Mouse (Mus musculus): ENCODE measurements at regions not wholly inside any gene's neighbourhood (a gene's known extent, or its start where the extent isn't known, plus 50 kb on each side); places are given as distances from the start of the nearest gene placed in this dataset.

GRCm38 (mm10) chr10:92367126-92367525 lies 355.1 kb downstream of the Nedd1 start:
- H3K9me3 ChIP-seq, result no peaks in the 10 kb centered on the region
- H3K9ac ChIP-seq, result no peak overlapping the region
- no peaks in the 10 kb centered on the region for H3K4me1 ChIP-seq
- H3K36me3 ChIP-seq, result no peaks in the 10 kb centered on the region
- no peak for ATAC-seq (ENCODE audit: low FRiP score, low read depth)
- 82% methylated on average over 8 of the region's 8 CpGs for WGBS
- no peak overlapping the region for H3K4me3 ChIP-seq
- no peak overlapping the region for H3K27ac ChIP-seq
- H3K27me3 ChIP-seq, result no peaks in the 10 kb centered on the region
- H3K4me2 ChIP-seq (replicated peaks), result no peak overlapping the region

- no peaks in the 10 kb centered on the region for H3K36me3 ChIP-seq
- H3K27me3 ChIP-seq, result no peaks in the 10 kb centered on the region
- no peak overlapping the region for H3K27ac ChIP-seq
- H3K4me1 ChIP-seq, result no peaks in the 10 kb centered on the region
- no peak overlapping the region for H3K9ac ChIP-seq
- no peak overlapping the region for H3K4me3 ChIP-seq
- H3K4me2 ChIP-seq (replicated peaks), result no peak overlapping the region
- no peak for ATAC-seq (ENCODE audit: low FRiP score, low read depth)
- WGBS, result 61% methylated on average over 3 of the region's 3 CpGs
- H3K9me3 ChIP-seq, result no peaks in the 10 kb centered on the region
Measured at GRCm38 (mm10) chr10:92356738-92357137, 365.5 kb downstream of the Nedd1 start.

- no peak overlapping the region for H3K27ac ChIP-seq
- H3K9me3 ChIP-seq, result no peaks in the 10 kb centered on the region
- no peaks in the 10 kb centered on the region for H3K27me3 ChIP-seq
- H3K4me1 ChIP-seq, result no peaks in the 10 kb centered on the region
- H3K4me2 ChIP-seq (replicated peaks), result no peak overlapping the region
- H3K9ac ChIP-seq, result no peak overlapping the region
- no peaks in the 10 kb centered on the region for H3K36me3 ChIP-seq
- ATAC-seq (ENCODE audit: low FRiP score, low read depth), result no peak
- no peak overlapping the region for H3K4me3 ChIP-seq
- 64% methylated on average over 7 of the region's 7 CpGs for WGBS
Measured at GRCm38 (mm10) chr10:92349043-92349442, 373.2 kb downstream of the Nedd1 start.

GRCm38 (mm10) chr10:92347960-92348675 lies 374.1 kb downstream of the Nedd1 start:
- Histone ChIP-seq H3K36me3 (no peaks in the 10 kb centered on the region), H3K27ac (no peak overlapping the region), H3K4me3 (no peak overlapping the region), H3K9me3 (no peaks in the 10 kb centered on the region), H3K9ac (no peak overlapping the region), H3K4me1 (no peaks in the 10 kb centered on the region), H3K4me2 (replicated peaks) (no peak overlapping the region), H3K27me3 (no peaks in the 10 kb centered on the region)
- WGBS, result 68% methylated on average over 10 of the region's 10 CpGs
- no peak for ATAC-seq (ENCODE audit: low FRiP score, low read depth)

- H3K4me1 ChIP-seq, result no peaks in the 10 kb centered on the region
- no peak overlapping the region for H3K27ac ChIP-seq
- ATAC-seq (ENCODE audit: low FRiP score, low read depth), result no peak
- H3K27me3 ChIP-seq, result no peaks in the 10 kb centered on the region
- no peak overlapping the region for H3K4me3 ChIP-seq
- WGBS, result 85% methylated on average over 2 of the region's 2 CpGs
- no peak overlapping the region for H3K9ac ChIP-seq
- H3K9me3 ChIP-seq, result no peaks in the 10 kb centered on the region
- H3K4me2 ChIP-seq (replicated peaks), result no peak overlapping the region
- no peaks in the 10 kb centered on the region for H3K36me3 ChIP-seq
Measured at GRCm38 (mm10) chr10:92339671-92340070, 382.5 kb downstream of the Nedd1 start.

GRCm38 (mm10) chr10:92336949-92337348 lies 385.3 kb downstream of the Nedd1 start:
- H3K27me3 ChIP-seq, result no peaks in the 10 kb centered on the region
- H3K9me3 ChIP-seq, result no peaks in the 10 kb centered on the region
- ATAC-seq (ENCODE audit: low FRiP score, low read depth), result no peak
- H3K4me2 ChIP-seq (replicated peaks), result no peak overlapping the region
- H3K9ac ChIP-seq, result no peak overlapping the region
- no peak overlapping the region for H3K27ac ChIP-seq
- WGBS, result 82% methylated on average over 2 of the region's 2 CpGs
- H3K4me3 ChIP-seq, result no peak overlapping the region
- H3K36me3 ChIP-seq, result no peaks in the 10 kb centered on the region
- peaks cover 11% of the 10 kb centered on the region for H3K4me1 ChIP-seq

- H3K4me2 ChIP-seq (replicated peaks), result no peak overlapping the region
- no peaks in the 10 kb centered on the region for H3K36me3 ChIP-seq
- peaks cover 11% of the 10 kb centered on the region for H3K4me1 ChIP-seq
- H3K27ac ChIP-seq, result no peak overlapping the region
- no peak for ATAC-seq (ENCODE audit: low FRiP score, low read depth)
- no peaks in the 10 kb centered on the region for H3K27me3 ChIP-seq
- no peak overlapping the region for H3K4me3 ChIP-seq
- H3K9ac ChIP-seq, result no peak overlapping the region
- H3K9me3 ChIP-seq, result no peaks in the 10 kb centered on the region
- WGBS, result 51% methylated on average over 5 of the region's 5 CpGs
Measured at GRCm38 (mm10) chr10:92336138-92336537, 386.1 kb downstream of the Nedd1 start.

GRCm38 (mm10) chr10:92335141-92335540 lies 387.1 kb downstream of the Nedd1 start:
- WGBS, result 82% methylated on average over 5 of the region's 5 CpGs
- Histone ChIP-seq H3K4me1 (peaks cover 11% of the 10 kb centered on the region), H3K4me3 (no peak overlapping the region), H3K9ac (no peak overlapping the region), H3K4me2 (replicated peaks) (no peak overlapping the region), H3K27ac (no peak overlapping the region), H3K9me3 (no peaks in the 10 kb centered on the region), H3K27me3 (no peaks in the 10 kb centered on the region), H3K36me3 (no peaks in the 10 kb centered on the region)
- no peak for ATAC-seq (ENCODE audit: low FRiP score, low read depth)

GRCm38 (mm10) chr10:92333869-92334268 lies 388.4 kb downstream of the Nedd1 start:
- H3K36me3 ChIP-seq, result no peaks in the 10 kb centered on the region
- WGBS, result 52% methylated on average over 6 of the region's 6 CpGs

GRCm38 (mm10) chr10:92333042-92333774 lies 389.0 kb downstream of the Nedd1 start:
- no peak overlapping the region for H3K27ac ChIP-seq

More at GRCm38 (mm10) chr10:92333869-92334268, 388.4 kb downstream of the Nedd1 start:
- H3K4me3 ChIP-seq, result no peak overlapping the region
- ATAC-seq (ENCODE audit: low FRiP score, low read depth), result no peak
- H3K4me2 ChIP-seq (replicated peaks), result no peak overlapping the region
- H3K27me3 ChIP-seq, result no peaks in the 10 kb centered on the region
- H3K9ac ChIP-seq, result no peak overlapping the region
- peaks cover 11% of the 10 kb centered on the region for H3K4me1 ChIP-seq
- H3K27ac ChIP-seq, result no peak overlapping the region
- H3K9me3 ChIP-seq, result no peaks in the 10 kb centered on the region

GRCm38 (mm10) chr10:92330150-92330549 lies 392.1 kb downstream of the Nedd1 start:
- Histone ChIP-seq H3K4me3 (no peak overlapping the region), H3K4me2 (replicated peaks) (no peak overlapping the region), H3K9me3 (no peaks in the 10 kb centered on the region), H3K27me3 (no peaks in the 10 kb centered on the region), H3K27ac (no peak overlapping the region), H3K4me1 (peaks cover 11% of the 10 kb centered on the region), H3K36me3 (no peaks in the 10 kb centered on the region), H3K9ac (no peak overlapping the region)
- ATAC-seq (ENCODE audit: low FRiP score, low read depth), result no peak
- WGBS, result 65% methylated on average over 10 of the region's 10 CpGs

More at GRCm38 (mm10) chr10:92333042-92333774, 389.0 kb downstream of the Nedd1 start:
- H3K27me3 ChIP-seq, result no peaks in the 10 kb centered on the region
- no peak overlapping the region for H3K4me2 ChIP-seq (replicated peaks)
- 12% methylated on average over 3 of the region's 3 CpGs for WGBS
- no peak for ATAC-seq (ENCODE audit: low FRiP score, low read depth)
- H3K9ac ChIP-seq, result no peak overlapping the region
- peaks cover 11% of the 10 kb centered on the region for H3K4me1 ChIP-seq
- H3K4me3 ChIP-seq, result no peak overlapping the region
- H3K9me3 ChIP-seq, result no peaks in the 10 kb centered on the region
- H3K36me3 ChIP-seq, result no peaks in the 10 kb centered on the region

- no peaks in the 10 kb centered on the region for H3K27me3 ChIP-seq
- no peaks in the 10 kb centered on the region for H3K9me3 ChIP-seq
- H3K9ac ChIP-seq, result no peak overlapping the region
- ATAC-seq (ENCODE audit: low FRiP score, low read depth), result no peak
- no peaks in the 10 kb centered on the region for H3K36me3 ChIP-seq
- WGBS, result 51% methylated on average over 1 of the region's 1 CpGs
- H3K4me1 ChIP-seq, result peaks cover 11% of the 10 kb centered on the region
- H3K4me3 ChIP-seq, result no peak overlapping the region
- H3K27ac ChIP-seq, result no peak overlapping the region
- no peak overlapping the region for H3K4me2 ChIP-seq (replicated peaks)
Measured at GRCm38 (mm10) chr10:92329661-92330060, 392.6 kb downstream of the Nedd1 start.

Data from limb, embryonic 13.5 days (tissue).